Mouse (Mus musculus) MEL (cell line): ENCODE results near the gene Sostdc1. TPM values are rescaled to one million over a fixed set of nuclear protein-coding genes. Genes with fewer than 3 reads are reported as not detected.

ENCODE experiments used
- DNase-seq: peaks from one replicate; pipeline ENCODE4 v3.0.0; 2011; ENCODE audit warnings: low read depth, low spot score
- H3K27ac ChIP-seq: 2 replicates; pipeline ENCODE4 v1.5.1; 2012; ENCODE audit warnings: low read depth, mild to moderate bottlenecking, control low read depth, low read length, moderate library complexity; ENCODE audit not compliant: control insufficient read depth
- H3K27me3 ChIP-seq, 2 experiments: fragments of 150-350 bp in 1 of 2; sonication (generic) in 1 of 2; 2 replicates each; pipeline ENCODE4 v1.6.1; 2012; ENCODE audit warnings: low read length in 2 of 2, mild to moderate bottlenecking in 2 of 2, improper control_type of control experiment in 1 of 2, moderate library complexity in 1 of 2; ENCODE audit not compliant: insufficient read depth in 2 of 2, control insufficient read depth in 1 of 2
- H3K36me3 ChIP-seq, 2 experiments: 2 replicates each; pipeline ENCODE4 v1.6.1; 2012 to 2014; ENCODE audit warnings: low read length in 2 of 2, improper control_type of control experiment in 1 of 2, inconsistent platforms in 1 of 2, mild to moderate bottlenecking in 1 of 2; ENCODE audit not compliant: insufficient read depth in 2 of 2, control insufficient read depth in 1 of 2
- H3K4me1 ChIP-seq, 2 experiments: fragments of 150-350 bp in 1 of 2; sonication (generic) in 1 of 2; 2 replicates each; pipeline ENCODE4 v1.6.1; 2012; ENCODE audit warnings: low read length in 2 of 2, improper control_type of control experiment in 1 of 2, mild to moderate bottlenecking in 1 of 2; ENCODE audit not compliant: insufficient read depth in 2 of 2, control insufficient read depth in 1 of 2
- H3K4me3 ChIP-seq, 2 experiments: fragments of 150-350 bp in 1 of 2; sonication (generic) in 1 of 2; 2 replicates each; pipeline ENCODE4 v1.5.1; 2012; ENCODE audit warnings: low read depth in 2 of 2, low read length in 2 of 2, mild to moderate bottlenecking in 2 of 2, moderate library complexity in 2 of 2, control low read depth in 1 of 2, improper control_type of control experiment in 1 of 2; ENCODE audit not compliant: control insufficient read depth in 1 of 2, insufficient read depth in 1 of 2
- H3K79me2 ChIP-seq: 2 replicates; pipeline ENCODE4 v1.6.1; 2012; ENCODE audit warnings: mild to moderate bottlenecking, low read length, moderate library complexity; ENCODE audit not compliant: control insufficient read depth, poor library complexity, insufficient read depth
- H3K9ac ChIP-seq: 2 replicates; pipeline ENCODE4 v1.6.1; 2012; ENCODE audit warnings: low read depth, mild to moderate bottlenecking, control low read depth, low read length, moderate library complexity; ENCODE audit not compliant: control insufficient read depth, poor library complexity, severe bottlenecking
- H3K9me3 ChIP-seq: fragments of 150-350 bp; sonication (generic); replicated peaks from 2 replicates; pipeline ENCODE4 v1.6.1; 2012; ENCODE audit warnings: mild to moderate bottlenecking, low read length, improper control_type of control experiment, moderate library complexity; ENCODE audit not compliant: insufficient read depth
- BHLHE40 ChIP-seq: IDR thresholded peaks from 2 replicates; pipeline ENCODE4 v1.6.1; 2012; ENCODE audit warnings: low read depth, mild to moderate bottlenecking, inconsistent platforms, low read length, improper control_type of control experiment, borderline replicate concordance
- CTCF ChIP-seq, 3 experiments: IDR thresholded peaks in 2 of 3; conservative IDR thresholded peaks in 1 of 3; 2 replicates each; pipeline ENCODE4 v1.5.1; 2011 to 2012; ENCODE audit warnings: low read length in 3 of 3, low read depth in 2 of 3, mild to moderate bottlenecking in 2 of 3, improper control_type of control experiment in 1 of 3, inconsistent platforms in 1 of 3, mixed read lengths in 1 of 3, moderate library complexity in 1 of 3; ENCODE audit not compliant: control insufficient read depth in 1 of 3, insufficient read depth in 1 of 3, poor library complexity in 1 of 3, severe bottlenecking in 1 of 3
- E2F4 ChIP-seq: IDR thresholded peaks from 2 replicates; pipeline ENCODE4 v1.6.1; 2011; ENCODE audit warnings: low read depth, low read length, improper control_type of control experiment, borderline replicate concordance
- EP300 ChIP-seq, 2 experiments: IDR thresholded peaks; 2 replicates each; pipeline ENCODE4 v1.6.1; 2011; ENCODE audit warnings: improper control_type of control experiment in 2 of 2, low read length in 2 of 2, low read depth in 1 of 2, mild to moderate bottlenecking in 1 of 2
- ETS1 ChIP-seq: IDR thresholded peaks from 2 replicates; pipeline ENCODE4 v1.6.1; 2012; ENCODE audit warnings: low read depth, mild to moderate bottlenecking, inconsistent platforms, low read length, improper control_type of control experiment, moderate library complexity
- GABPA ChIP-seq: IDR thresholded peaks from 2 replicates; pipeline ENCODE4 v1.6.1; 2012; ENCODE audit warnings: low read depth, mild to moderate bottlenecking, inconsistent platforms, low read length, improper control_type of control experiment, moderate library complexity
- JUND ChIP-seq: IDR thresholded peaks from 2 replicates; pipeline ENCODE4 v1.6.1; 2011; ENCODE audit warnings: low read depth, mild to moderate bottlenecking, improper control_type of control experiment, low read length
- KAT2A ChIP-seq: conservative IDR thresholded peaks from 2 replicates; pipeline ENCODE4 v1.6.1; 2012; ENCODE audit warnings: low read depth, low read length, improper control_type of control experiment, inconsistent platforms
- MAX ChIP-seq: IDR thresholded peaks from 2 replicates; pipeline ENCODE4 v1.6.1; 2011; ENCODE audit warnings: low read length, improper control_type of control experiment
- MAZ ChIP-seq: IDR thresholded peaks from 2 replicates; pipeline ENCODE4 v1.6.1; 2012; ENCODE audit warnings: low read depth, mild to moderate bottlenecking, inconsistent platforms, low read length, improper control_type of control experiment
- MXI1 ChIP-seq: IDR thresholded peaks from 2 replicates; pipeline ENCODE4 v1.6.1; 2011; ENCODE audit warnings: mild to moderate bottlenecking, low read depth, low read length, improper control_type of control experiment
- MYB ChIP-seq: IDR thresholded peaks from 2 replicates; pipeline ENCODE4 v1.6.1; 2011; ENCODE audit warnings: mild to moderate bottlenecking, low read depth, low read length, improper control_type of control experiment
- MYC ChIP-seq: IDR thresholded peaks from 2 replicates; pipeline ENCODE4 v1.6.1; 2011; ENCODE audit warnings: low read depth, mild to moderate bottlenecking, low read length, improper control_type of control experiment, moderate library complexity
- POLR2A ChIP-seq, 2 experiments: IDR thresholded peaks; 2 replicates each; pipeline ENCODE4 v1.6.1; 2011 to 2012; ENCODE audit warnings: low read length in 2 of 2, mild to moderate bottlenecking in 2 of 2, control low read depth in 1 of 2, improper control_type of control experiment in 1 of 2, low read depth in 1 of 2, moderate library complexity in 1 of 2; ENCODE audit not compliant: control insufficient read depth in 1 of 2, insufficient read depth in 1 of 2, poor library complexity in 1 of 2
- POLR2AphosphoS2 ChIP-seq: IDR thresholded peaks from 2 replicates; pipeline ENCODE4 v1.6.1; 2011; ENCODE audit warnings: low read length, improper control_type of control experiment
- RAD21 ChIP-seq: IDR thresholded peaks from 2 replicates; pipeline ENCODE4 v1.6.1; 2011; ENCODE audit warnings: mild to moderate bottlenecking, low read depth, low read length, improper control_type of control experiment
- RCOR1 ChIP-seq: IDR thresholded peaks from 2 replicates; pipeline ENCODE4 v1.6.1; 2012; ENCODE audit warnings: low read depth, mild to moderate bottlenecking, inconsistent platforms, low read length, improper control_type of control experiment
- USF1 ChIP-seq: IDR thresholded peaks from 2 replicates; pipeline ENCODE4 v1.6.1; 2014; ENCODE audit warnings: low read depth, mild to moderate bottlenecking, inconsistent platforms, low read length, improper control_type of control experiment, moderate library complexity
- USF2 ChIP-seq, 2 experiments: IDR thresholded peaks; 2 replicates each; pipeline ENCODE4 v1.6.1; 2011 to 2012; ENCODE audit warnings: improper control_type of control experiment in 2 of 2, low read length in 2 of 2, borderline replicate concordance in 1 of 2, inconsistent platforms in 1 of 2, low read depth in 1 of 2, mild to moderate bottlenecking in 1 of 2; ENCODE audit not compliant: insufficient read depth in 1 of 2
- ZMIZ1 ChIP-seq: IDR thresholded peaks from 2 replicates; pipeline ENCODE4 v1.6.1; 2012; ENCODE audit warnings: low read depth, mild to moderate bottlenecking, inconsistent platforms, low read length, improper control_type of control experiment, moderate library complexity
- ZNF384 ChIP-seq: IDR thresholded peaks from 2 replicates; pipeline ENCODE4 v1.6.1; 2012; ENCODE audit warnings: low read depth, mild to moderate bottlenecking, inconsistent platforms, low read length, improper control_type of control experiment
- polyA plus RNA-seq, 2 experiments: library from polyadenylated mRNA; stranded (reverse) in 1 of 2; unstranded in 1 of 2; fragments of >175 nt in 1 of 2; fragments of >200 nt in 1 of 2; gene quantifications; 2 replicates each; pipeline versions ENCODE4 v1.2.1 to v1.2.4; 2012; ENCODE audit warnings: low replicate concordance in 2 of 2, low read depth in 1 of 2; ENCODE audit not compliant: insufficient read length in 2 of 2, insufficient read depth in 1 of 2, missing spikeins in 1 of 2
- total RNA-seq: library from RNA; depleted of rRNA; stranded (reverse); fragments of 300-350 nt; gene quantifications from 2 replicates; pipeline ENCODE4 v1.2.3, GENCODE M21; 2012

The Sostdc1 gene
- total and polyA plus RNA-seq, 3 experiments = not detected

DNA sequence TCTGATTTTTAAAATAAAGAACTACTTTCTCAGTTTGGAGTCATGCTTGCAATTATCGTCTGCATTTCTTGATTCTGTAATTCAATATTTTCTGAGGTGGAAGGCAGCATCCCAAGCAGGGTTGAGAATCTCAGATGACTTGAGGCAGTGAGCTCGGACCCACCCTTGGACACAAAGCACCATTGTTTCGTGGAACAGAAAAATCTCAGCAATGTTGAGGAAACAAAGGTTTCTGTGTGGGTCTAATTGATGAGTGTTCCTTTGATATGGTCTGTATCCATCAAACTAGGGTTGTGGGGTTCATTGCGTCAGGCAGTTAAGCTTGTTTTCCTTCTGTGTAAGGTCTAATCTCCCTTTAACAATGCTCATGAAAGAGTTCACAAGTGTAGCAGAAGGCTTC is 30.2 kb downstream of the Sostdc1 start:
- Histone ChIP-seq H3K4me3 (no peak overlapping the region), H3K27ac (no peak overlapping the region)
- TF ChIP-seq MAZ (no peak), POLR2A (IDR thresholded peaks at IDR 0.05; ENCODE audit: control insufficient read depth in 1 of 2, insufficient read depth in 1 of 2, low read depth in 1 of 2, low read length in 2 of 2, poor library complexity in 1 of 2) (no peak), USF1 (no peak), GABPA (no peak), E2F4 (no peak), KAT2A (no peak), RCOR1 (no peak), ZMIZ1 (no peak), MYB (no peak), USF2 (IDR thresholded peaks at IDR 0.05; ENCODE audit: borderline replicate concordance in 1 of 2, insufficient read depth in 1 of 2, low read depth in 1 of 2, low read length in 2 of 2) (no peak), RAD21 (no peak), ZNF384 (no peak), MXI1 (no peak), ETS1 (no peak), MAX (no peak), JUND (no peak)
- TF ChIP-seq, all 39 proteins: peak for 0
- no peaks in the 10 kb centered on the region for H3K36me3 ChIP-seq
- no peak for DNase-seq
- no peak overlapping the region for H3K9ac ChIP-seq
- no peaks in the 10 kb centered on the region for H3K4me1 ChIP-seq
- H3K79me2 ChIP-seq = no peaks in the 10 kb centered on the region
- H3K9me3 ChIP-seq = no peaks in the 10 kb centered on the region
- no peaks in the 10 kb centered on the region for H3K27me3 ChIP-seq

DNA sequence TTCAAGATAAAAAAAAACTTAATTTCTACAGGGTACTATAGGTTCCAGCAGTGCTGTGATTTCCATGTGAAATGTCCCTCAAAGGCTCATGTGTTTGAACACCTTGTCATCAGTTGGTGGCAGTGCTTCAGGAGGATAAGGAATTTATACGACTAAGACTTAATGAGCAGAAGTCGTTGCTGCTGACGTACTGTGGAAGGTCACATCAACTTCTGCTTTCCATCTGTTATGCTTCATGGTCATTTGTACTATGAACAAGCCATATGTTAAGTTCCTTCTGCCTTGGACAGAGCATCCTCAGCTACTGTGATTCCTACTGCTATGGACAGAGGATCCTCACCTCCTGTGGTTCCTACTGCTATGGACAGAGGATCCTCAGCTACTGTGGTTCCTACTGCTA is 46.1 kb downstream of the Sostdc1 start:
- Histone ChIP-seq H3K9ac (no peak overlapping the region), H3K27me3 (no peaks in the 10 kb centered on the region), H3K4me3 (no peak overlapping the region), H3K4me1 (peaks cover 0 to 11% of the 10 kb centered on the region in 2 experiments; a peak in 2 of 4 replicates), H3K9me3 (no peaks in the 10 kb centered on the region), H3K36me3 (peaks cover 0 to 12% of the 10 kb centered on the region in 2 experiments; a peak in 2 of 4 replicates), H3K79me2 (no peaks in the 10 kb centered on the region), H3K27ac (peak overlapping the region; percentile 47)
- peak; percentile 69 for DNase-seq
- no peak for TF ChIP-seq MYB
- no peak for TF ChIP-seq BHLHE40
- 0 out of 4 replicates have a peak, but pooled peaks have one; percentile 19 to 24 for TF ChIP-seq EP300 (IDR thresholded peaks at IDR 0.05; ENCODE audit: low read depth in 1 of 2, low read length in 2 of 2)
- peak in 1 of 3 experiments; percentile 16; a peak in 1 of 6 replicates for TF ChIP-seq CTCF (IDR thresholded peaks at IDR 0.05 in 2 of 3, conservative IDR thresholded peaks at IDR 0.05 in 1 of 3; ENCODE audit: control insufficient read depth in 1 of 3, insufficient read depth in 1 of 3, low read depth in 2 of 3, low read length in 3 of 3, poor library complexity in 1 of 3, severe bottlenecking in 1 of 3)
- no peak for TF ChIP-seq GABPA
- no peak for TF ChIP-seq JUND
- TF ChIP-seq POLR2AphosphoS2 = no peak
- no peak for TF ChIP-seq RCOR1
- no peak for TF ChIP-seq MXI1
- TF ChIP-seq MYC = no peak
